Mouse (Mus musculus): ENCODE results near the gene Prkcb. TPM values are rescaled to one million over a fixed set of nuclear protein-coding genes. Genes with fewer than 3 reads are reported as not detected.

Gene Prkcb
- total RNA-seq, 2 experiments from 2014 or later, result 18.3 to 33.6 TPM

DNA sequence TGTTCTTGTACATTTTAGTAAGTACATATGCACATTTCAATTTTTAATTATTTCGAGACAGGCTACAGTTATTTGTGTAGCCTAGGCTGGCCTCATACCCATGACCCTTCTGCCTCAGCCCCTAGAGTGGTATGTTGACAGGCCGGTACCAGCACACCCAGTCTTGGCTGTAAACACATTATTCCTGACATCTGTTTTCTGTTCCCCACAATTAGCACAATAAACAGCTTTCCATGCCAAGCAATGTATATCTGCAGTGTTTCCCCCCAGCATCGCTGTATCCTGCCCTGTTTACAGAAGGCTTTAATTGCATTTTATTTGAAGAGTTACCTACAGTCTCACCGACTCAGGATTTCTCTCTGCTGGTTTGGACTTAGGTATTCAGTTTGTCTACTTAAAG lies 64.8 kb downstream of the Prkcb start:
- ATAC-seq (replicated peaks; ENCODE audit: low FRiP score, poor library complexity, severe bottlenecking), result no peak

DNA sequence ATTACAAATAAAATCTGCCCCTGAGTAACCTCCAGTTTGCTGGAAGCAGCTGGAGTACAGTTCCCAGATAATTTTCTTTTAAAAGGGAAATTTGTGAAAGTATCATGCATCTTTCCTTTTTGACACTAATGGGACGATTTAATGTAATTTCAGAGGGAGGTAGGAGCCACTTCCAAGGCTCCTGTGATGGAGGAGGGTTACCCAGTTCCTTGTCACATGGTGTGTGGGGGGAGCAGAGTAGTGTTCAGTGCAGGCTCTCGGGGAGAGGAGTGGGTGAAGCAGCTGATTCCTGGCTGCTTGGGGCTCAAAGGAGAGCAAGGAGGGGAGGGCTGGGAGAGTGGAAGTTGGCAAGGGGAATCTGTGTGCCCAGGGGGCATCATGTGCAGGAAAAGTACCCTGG lies 68.4 kb downstream of the Prkcb start:
- ATAC-seq (replicated peaks; ENCODE audit: low FRiP score, poor library complexity, severe bottlenecking), result no peak

DNA sequence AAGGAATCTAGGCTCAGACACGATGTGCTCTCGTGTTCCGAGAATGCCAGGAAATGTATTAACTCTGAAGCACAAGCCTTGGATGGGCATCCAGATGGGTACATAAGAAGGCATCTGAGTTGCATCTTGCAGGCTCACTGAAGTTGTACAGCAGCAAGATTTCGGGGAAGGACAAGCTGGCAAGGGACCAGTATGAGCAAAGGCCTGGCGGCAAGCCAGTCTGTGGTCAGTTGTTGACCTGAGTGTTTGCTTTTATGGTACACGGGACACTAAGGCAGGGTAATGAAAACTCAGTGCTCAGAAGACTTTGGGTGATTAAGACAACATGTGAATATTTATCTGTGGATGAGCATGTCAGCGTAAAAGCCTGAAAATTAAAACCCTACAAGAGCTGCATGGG lies 69.3 kb downstream of the Prkcb start:
- ATAC-seq (replicated peaks; ENCODE audit: low FRiP score, poor library complexity, severe bottlenecking), result no peak

DNA sequence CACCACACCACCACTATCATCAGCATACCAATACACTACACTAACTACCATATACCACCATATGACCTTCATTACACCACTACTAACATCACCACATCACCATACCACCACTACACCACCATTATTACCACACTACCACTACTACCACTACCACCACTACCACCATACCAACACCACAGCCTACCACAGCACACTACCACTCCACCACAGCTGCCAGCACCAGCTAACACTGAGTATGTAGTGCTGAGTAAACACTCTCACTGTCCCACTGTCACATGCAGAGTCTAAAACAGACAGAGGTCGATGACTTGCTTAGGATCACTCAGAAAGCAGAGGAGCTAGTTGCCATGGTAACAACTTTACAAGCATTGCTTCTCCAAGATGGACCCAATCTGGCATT lies 78.1 kb downstream of the Prkcb start:
- ATAC-seq (replicated peaks; ENCODE audit: low FRiP score, poor library complexity, severe bottlenecking), result no peak

DNA sequence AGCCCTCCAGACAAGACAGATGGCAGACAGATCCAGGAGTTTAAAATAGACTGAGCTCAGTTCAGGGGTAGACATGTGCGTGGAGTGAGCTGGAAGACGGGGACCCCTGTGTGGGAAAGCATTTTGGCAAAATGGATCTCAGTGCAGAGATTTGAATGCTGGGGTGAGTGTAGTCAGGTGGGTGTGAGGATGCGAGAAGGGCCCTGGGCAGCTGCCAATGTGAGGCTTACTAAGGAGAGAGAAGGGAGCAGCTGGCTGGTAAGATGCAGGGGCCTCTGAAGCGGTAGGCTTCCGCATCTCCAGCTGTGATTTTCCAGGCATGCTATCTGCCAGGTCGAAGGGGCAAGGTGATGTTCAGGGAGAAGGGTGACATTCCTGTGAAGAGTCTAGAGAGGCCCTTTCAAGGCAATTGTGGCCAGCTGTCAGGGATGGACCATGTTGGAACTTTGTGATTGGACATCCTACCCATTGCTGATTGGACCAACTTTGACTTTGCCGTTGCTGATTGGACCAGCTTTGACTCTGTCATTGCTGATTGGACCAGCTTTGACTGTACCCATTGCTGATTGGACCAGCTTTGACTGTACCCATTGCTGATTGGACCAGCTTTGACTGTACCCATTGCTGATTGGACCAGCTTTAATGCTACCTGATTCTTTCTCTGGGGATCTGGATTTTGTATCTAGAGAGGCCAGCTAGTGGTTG lies 78.9 kb downstream of the Prkcb start:
- no peak for ATAC-seq (replicated peaks; ENCODE audit: low FRiP score, poor library complexity, severe bottlenecking)

DNA sequence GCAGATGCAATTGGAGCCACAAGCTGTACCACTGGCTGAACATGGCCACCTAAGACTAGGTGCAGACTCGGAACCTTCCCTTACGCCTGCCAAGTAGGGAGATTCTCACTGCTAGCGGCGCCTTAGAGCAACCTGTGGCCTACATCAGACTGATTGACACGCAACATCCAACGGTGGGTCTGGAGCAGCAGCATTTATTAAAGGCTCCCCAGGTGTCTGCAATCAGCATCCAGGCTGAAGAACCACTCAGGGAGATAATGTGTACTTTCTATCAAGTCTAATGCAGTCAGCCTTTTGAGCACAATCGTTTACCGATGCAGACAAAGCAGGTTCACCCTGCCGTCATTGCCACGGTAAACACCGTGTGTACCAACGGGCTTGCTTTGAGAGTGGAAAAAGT lies 81.9 kb downstream of the Prkcb start:
- no peak for ATAC-seq (replicated peaks; ENCODE audit: low FRiP score, poor library complexity, severe bottlenecking)

DNA sequence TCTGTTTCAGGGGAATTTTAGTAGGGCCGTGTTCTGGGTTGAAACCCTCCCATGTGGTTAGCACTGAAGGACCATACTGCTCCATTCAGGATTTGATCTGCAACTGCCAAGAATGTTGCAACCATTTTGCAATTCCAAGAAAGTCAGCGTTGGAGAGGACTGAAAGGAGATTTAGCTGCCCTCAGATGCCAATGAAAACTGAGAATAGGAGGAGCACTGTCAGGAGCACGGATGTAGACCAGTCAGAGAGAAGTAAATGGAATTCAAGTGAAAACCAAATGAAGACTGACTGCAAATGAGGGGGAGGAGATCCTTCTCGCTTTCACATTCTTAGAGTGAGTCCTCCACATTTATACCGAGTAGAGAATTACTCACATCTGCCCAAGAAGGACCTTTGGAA lies 83.4 kb downstream of the Prkcb start:
- ATAC-seq (replicated peaks; ENCODE audit: low FRiP score, poor library complexity, severe bottlenecking), result no peak

DNA sequence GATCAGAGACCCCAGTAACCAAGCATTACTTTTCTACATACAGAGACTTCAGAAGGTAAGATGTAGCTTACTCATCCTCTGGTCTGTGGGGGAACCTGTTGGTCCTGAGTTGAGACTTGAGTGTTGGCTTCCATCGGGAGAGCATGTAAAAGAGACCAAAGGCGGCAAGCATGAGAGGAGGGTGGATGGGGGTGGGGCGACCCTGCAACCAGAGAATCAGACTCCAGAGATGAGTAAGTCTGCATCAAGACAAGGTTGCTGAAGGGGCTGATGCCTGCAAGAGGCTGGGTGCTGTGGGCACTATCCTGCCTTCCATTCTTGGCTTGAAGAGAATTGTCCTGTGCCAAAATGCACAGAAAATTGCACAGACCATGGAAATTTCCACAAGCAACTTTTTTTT lies 83.8 kb downstream of the Prkcb start:
- no peak for ATAC-seq (replicated peaks; ENCODE audit: low FRiP score, poor library complexity, severe bottlenecking)

DNA sequence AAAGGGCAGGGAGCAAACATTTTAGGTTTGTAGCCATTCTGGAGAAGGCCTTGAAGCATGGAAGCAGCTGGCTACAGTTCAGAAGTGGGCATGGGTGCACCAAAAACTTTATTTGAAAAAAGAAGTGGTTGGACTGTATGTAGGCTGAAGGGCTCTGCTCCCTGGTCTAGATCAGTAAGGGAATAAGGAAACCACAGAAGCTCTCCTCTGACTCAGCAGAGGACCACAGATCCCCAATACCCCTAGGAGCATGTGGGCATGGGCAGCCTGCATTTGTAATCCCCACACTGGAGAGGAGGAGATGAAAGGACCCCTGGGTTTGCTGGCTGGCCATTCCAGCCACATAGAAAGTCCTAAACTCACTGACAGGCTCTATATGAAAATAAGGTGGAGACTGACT lies 88.3 kb downstream of the Prkcb start:
- no peak for ATAC-seq (replicated peaks; ENCODE audit: low FRiP score, poor library complexity, severe bottlenecking)

DNA sequence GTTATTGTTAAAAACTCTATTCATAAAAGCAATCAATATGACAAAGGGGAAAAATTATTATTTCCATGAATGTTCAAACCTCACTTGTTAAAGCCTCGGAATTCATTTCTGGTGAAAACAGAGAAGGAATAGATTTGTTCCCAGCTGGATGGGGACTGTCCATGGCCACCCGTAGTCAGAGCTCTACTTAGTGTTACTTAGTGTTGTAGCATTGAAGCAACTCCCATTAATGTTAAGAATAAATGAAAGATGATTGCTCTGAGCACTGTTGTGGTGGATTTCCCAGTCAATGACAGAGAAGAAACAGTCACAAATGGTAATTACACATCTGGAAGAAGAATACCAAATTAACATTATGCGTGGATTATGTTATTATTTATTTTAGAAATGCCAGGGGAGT lies 89.4 kb downstream of the Prkcb start:
- ATAC-seq (replicated peaks; ENCODE audit: low FRiP score, poor library complexity, severe bottlenecking), result no peak

DNA sequence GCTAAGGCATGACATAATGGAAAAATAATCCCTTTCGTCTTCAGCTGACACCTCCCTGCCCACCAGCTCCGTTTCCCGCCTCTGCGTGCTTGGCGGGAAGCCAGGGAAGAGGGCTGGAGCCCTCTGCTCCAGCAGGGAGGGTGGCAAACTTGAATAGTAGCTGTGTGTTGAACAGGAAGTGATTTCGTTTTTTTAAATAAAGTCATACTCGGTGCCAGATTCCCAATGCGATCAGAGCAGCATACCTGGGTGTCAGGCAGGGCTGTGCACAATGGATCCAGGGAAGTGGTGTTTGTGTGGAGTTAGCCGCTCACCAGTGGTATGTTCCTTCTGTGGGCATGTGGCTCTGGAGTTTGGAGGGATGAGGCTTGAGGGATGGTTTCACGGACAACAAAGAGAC lies 89.9 kb downstream of the Prkcb start:
- ATAC-seq (replicated peaks; ENCODE audit: low FRiP score, poor library complexity, severe bottlenecking), result no peak

DNA sequence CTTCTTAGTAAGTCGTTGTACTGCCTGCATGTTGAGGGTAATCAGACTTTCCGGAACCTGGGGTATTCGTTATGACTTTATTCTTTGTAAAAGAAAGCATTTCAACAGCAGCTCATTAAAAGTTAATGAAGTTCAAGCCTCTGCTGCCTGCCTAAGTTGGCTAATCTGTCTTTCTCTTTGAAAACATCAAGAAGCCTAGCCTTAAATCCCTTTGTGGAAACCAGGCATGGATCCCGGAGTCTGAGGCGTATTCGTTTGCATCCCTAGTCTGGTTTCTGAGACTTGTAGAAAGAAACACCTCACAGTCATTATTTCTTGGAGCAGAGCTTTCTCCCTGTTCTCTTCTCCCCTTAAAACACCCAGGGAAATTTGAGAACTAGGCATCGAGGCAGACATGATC lies 90.7 kb downstream of the Prkcb start:
- ATAC-seq (replicated peaks; ENCODE audit: low FRiP score, poor library complexity, severe bottlenecking), result no peak

DNA sequence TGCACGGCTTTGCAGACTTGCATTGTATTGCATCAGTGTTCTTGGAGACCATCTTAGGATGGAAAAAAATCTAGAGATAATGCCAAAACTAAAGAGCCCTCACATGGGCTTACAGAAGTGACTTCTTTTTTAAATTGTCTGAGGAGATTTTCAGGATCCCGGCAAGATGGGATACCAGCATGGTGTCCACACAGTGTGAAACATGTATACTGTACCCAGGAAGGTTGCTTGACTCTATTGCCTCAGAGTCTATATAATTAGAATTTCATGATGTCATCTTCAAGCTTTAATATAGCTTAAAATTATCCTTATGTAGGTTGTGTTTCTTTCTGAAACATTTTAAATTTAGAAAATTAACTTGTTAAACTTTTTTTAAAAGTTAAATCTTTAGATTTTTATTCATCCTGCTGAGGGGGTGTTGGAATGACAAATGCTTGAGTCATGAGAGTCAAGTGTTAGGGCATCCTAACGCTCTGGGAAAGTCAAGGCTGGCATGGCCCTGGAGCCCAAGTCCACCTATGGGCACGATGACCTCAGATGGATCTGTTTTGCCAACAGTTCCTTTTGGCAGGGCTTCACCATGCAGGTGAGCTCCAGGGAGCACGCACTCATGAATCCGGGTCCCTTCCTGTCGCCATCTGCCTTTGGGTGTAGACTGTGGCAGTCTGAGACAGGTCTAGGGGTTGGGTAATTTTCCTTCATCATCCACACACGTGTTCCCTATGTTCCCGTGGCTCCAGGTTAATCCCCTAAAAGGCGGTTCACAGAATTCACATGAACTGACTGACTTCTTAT lies 92.0 kb downstream of the Prkcb start:
- no peak for ATAC-seq (replicated peaks; ENCODE audit: low FRiP score, poor library complexity, severe bottlenecking)

DNA sequence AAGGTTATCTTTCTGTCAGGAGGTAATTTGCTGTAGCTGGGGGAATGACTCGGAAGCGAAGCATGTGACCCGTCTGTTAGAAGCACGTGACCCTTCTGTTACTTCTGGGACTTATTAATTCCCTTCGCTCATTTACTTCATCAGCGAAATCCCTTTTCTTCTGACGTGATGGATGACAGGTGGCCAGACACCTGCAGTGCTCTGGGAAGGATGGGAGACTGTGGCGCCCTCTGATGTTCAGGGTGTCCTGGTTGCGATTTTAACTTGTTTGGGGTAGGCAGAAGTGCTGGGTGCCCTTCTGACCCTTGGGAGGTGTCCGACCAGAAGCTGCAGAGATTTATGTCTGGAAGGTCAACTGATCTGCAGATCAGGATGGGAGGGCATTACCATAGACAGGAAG lies 93.0 kb downstream of the Prkcb start:
- no peak for ATAC-seq (replicated peaks; ENCODE audit: low FRiP score, poor library complexity, severe bottlenecking)

DNA sequence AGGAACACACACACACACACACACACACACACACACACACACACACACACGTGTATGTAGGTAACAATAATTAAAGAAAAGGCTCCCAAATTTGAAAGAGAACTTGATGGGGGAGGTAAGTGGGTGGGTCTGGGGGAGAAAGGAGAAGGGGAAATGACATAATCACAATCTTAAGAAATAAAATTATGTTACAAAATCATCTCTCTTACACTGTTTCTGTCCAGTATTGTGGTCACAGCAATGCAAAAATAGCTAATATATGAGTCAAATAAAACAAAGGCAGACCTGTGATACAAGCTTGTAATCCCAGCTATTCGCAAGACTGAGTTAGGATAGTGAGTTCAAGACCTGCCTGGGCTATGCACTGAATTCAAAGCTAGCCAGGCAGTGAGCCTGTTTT lies 94.7 kb downstream of the Prkcb start:
- ATAC-seq (replicated peaks; ENCODE audit: low FRiP score, poor library complexity, severe bottlenecking), result no peak

DNA sequence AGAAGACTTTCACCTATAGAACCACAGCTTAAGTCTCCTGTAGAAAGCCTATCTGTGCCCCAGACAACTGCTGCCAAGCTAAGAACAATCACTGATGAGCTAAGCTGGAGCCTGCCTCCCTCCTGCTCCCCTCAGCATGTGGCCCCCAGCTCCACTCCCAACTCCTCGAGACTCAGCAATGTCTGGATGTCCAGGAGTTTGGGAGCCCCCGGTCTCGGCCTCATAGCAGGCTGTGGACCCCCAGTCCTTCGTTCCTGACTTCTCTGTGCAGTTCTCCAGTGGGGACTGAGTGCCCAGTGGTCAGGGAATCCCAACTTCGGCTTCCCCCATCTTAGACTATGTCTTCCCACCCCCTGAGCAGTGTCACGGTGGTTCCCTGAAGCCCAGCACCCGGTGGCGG lies 96.3 kb downstream of the Prkcb start:
- ATAC-seq (replicated peaks; ENCODE audit: low FRiP score, poor library complexity, severe bottlenecking), result no peak

DNA sequence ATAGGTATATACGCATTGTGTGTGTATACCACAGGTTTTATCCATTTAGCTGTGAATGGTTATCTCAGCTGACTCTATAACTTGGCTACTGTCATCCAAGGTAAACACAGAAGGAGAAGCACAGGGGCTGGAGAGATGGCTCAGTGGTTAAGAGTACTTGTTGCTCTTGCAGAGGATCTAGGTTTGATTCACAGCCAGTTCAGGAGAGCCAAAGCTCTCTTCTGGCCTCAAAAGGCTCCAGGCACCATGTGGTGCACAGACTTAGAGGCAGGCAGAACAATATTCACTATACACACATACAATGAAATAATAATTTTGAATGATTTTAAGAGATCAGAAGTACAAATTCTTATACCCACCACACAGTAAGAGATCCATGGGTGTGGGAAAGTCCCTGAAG lies 98.0 kb downstream of the Prkcb start:
- no peak for ATAC-seq (replicated peaks; ENCODE audit: low FRiP score, poor library complexity, severe bottlenecking)

DNA sequence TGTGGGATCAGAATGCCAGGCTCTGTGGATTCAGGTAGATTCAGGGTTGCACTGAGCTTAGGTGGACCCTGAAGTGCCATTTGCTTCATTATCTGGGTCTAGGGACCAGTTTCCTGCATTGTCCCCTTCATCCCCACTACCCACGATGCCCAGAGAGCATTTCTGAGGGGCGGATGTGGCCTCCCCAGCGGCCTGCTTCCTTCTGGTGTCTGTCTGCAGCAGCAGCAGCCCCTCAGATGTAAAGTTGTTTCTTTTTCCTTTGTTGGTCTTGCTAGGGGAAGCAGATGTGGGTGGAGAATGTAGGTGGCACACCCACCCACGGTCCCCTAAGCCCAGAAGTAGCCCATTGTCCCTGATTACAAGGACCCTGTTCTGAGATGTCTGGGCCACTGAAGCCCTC lies 99.3 kb downstream of the Prkcb start:
- no peak for ATAC-seq (replicated peaks; ENCODE audit: low FRiP score, poor library complexity, severe bottlenecking)

DNA sequence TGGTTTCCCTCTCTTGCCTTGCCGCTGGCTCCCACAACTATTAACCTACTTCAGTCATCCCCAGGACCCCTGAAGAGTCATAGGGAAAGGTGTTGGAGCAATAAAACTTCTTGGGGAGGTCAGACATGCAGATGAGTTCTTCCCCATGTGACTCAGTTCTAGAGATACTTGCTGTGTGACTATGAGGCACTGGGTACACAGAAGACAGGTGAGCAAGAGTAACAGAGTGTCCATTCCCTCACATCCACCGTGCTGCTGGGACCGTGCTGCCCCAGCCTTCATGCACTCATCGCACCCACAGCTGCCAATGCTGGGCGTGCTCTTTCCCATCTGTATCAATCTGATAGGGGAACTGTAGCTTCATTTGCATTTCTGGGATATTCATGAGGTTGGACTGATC lies 100.3 kb downstream of the Prkcb start:
- ATAC-seq (replicated peaks; ENCODE audit: low FRiP score, poor library complexity, severe bottlenecking), result no peak

DNA sequence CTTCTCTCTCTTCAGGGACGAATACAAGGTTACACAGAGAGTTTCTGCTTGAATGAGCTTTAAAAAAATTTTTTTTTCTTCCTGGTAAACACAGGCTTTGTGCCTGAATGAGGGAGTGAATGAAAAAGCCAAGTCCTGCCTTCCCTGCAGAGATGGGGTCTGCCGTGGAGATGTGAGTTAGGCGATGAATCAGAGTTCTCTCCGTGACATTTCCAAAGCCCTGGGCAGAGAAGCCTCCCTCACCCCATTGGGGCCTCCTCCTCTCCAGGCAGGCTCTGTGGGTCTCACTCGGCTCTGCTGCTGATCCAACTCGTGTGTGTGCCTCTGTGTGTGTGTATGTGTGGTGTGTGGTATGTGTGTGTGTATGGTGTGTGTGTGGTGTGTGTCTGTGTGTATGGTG lies 101.1 kb downstream of the Prkcb start:
- no peak for ATAC-seq (replicated peaks; ENCODE audit: low FRiP score, poor library complexity, severe bottlenecking)

DNA sequence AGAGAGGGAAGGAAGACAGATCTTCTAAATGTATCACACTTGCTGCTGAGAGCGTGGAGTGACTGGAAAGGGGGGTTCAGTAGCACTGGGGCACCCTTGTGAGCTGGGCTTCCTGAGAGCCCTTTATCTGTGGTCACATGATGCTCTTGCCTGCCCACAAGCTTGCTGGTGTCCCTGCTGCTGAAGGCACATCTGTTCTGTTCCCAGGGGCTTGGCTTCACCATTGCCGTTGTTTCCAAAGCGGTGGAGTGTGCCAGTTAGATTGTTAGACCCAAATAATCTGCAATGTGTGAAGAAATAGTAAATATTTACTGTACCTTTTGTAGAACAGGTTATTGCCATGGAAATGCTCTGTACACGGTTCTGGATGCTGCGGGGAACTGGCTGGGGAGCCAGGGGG lies 101.6 kb downstream of the Prkcb start:
- ATAC-seq (replicated peaks; ENCODE audit: low FRiP score, poor library complexity, severe bottlenecking), result no peak

DNA sequence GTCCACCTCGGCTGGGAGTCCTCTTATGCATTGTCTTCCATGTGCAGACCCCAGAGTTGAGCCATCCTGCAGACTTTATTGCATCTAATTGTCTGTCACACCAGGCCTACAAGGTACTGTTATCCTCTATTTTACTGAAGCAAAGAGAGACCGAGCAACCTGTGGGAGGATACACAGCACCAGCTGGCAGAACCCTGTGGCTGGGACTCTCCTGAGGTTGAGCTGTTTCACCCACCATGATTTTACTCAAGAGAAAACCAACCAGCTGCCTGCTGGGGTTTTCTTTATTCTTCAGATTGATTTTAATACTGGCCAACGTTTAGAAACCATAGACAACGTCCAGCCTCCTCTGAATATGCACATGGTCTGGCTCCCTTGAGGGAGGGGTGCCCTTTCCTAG lies 102.1 kb downstream of the Prkcb start:
- no peak for ATAC-seq (replicated peaks; ENCODE audit: low FRiP score, poor library complexity, severe bottlenecking)

Measured in erythroblast, adult 5-6 weeks (primary cell).